Mouse (Mus musculus) lung, postnatal 0 days (tissue): Measurements from ENCODE around the gene Csrnp1. TPM values are rescaled to one million over a fixed set of nuclear protein-coding genes. Genes with fewer than 3 reads are reported as not detected.

Source experiments
- ATAC-seq: fragments of 200-750 bp; cut with Nextera tagmentation; 2 replicates; pipeline ENCODE4 v1.8.0; 2017; ENCODE audit warnings: moderate library complexity
- DNase-seq: peaks from one replicate; pipeline ENCODE4 v3.0.0-alpha.2; 2016; ENCODE audit warnings: low spot score
- H3K27ac ChIP-seq: fragments of 300-500 bp; sonication (generic); 2 replicates; pipeline ENCODE4 v1.5.1; 2014; ENCODE audit warnings: antibody characterized with exemption, mild to moderate bottlenecking, low read length, mixed read lengths
- H3K27me3 ChIP-seq: fragments of 300-500 bp; sonication (generic); replicated peaks from 2 replicates; pipeline ENCODE4 v1.6.1; 2014; ENCODE audit warnings: low read length, mixed read lengths; ENCODE audit not compliant: insufficient read depth
- H3K36me3 ChIP-seq: fragments of 300-500 bp; sonication (generic); 2 replicates; pipeline ENCODE4 v1.6.1; 2014; ENCODE audit warnings: low read length, mixed read lengths; ENCODE audit not compliant: insufficient read depth
- H3K4me1 ChIP-seq: fragments of 300-500 bp; sonication (generic); 2 replicates; pipeline ENCODE4 v1.6.1; 2014; ENCODE audit warnings: antibody characterized with exemption, low read depth, low read length, mixed read lengths; ENCODE audit not compliant: insufficient read depth
- H3K4me2 ChIP-seq: fragments of 300-500 bp; sonication (generic); replicated peaks from 2 replicates; pipeline ENCODE4 v1.6.1; 2014; ENCODE audit warnings: low read depth, mild to moderate bottlenecking, low read length, moderate library complexity, mixed read lengths
- H3K4me3 ChIP-seq: fragments of 300-500 bp; sonication (generic); 2 replicates; pipeline ENCODE4 v1.5.1; 2014; ENCODE audit warnings: low read depth, low read length
- H3K9ac ChIP-seq: fragments of 300-500 bp; sonication (generic); replicated peaks from 2 replicates; pipeline ENCODE4 v1.6.1; 2014; ENCODE audit warnings: low read depth, mild to moderate bottlenecking
- H3K9me3 ChIP-seq: fragments of 300-500 bp; sonication (generic); 2 replicates; pipeline ENCODE4 v1.6.1; 2016; ENCODE audit warnings: low read length, mixed read lengths
- CTCF ChIP-seq: IDR thresholded peaks from 2 replicates; pipeline ENCODE4 v1.5.1; 2016; ENCODE audit warnings: antibody characterized with exemption, mild to moderate bottlenecking
- EP300 ChIP-seq: IDR thresholded peaks from 2 replicates; pipeline ENCODE4 v1.6.1; 2016; ENCODE audit warnings: antibody characterized with exemption, mild to moderate bottlenecking, control low read depth
- WGBS: fragments of 180-500 bp; shearing (Covaris S2); extraction: QIAGEN DNeasy Blood & Tissue Kit; methylation state at CpG from one replicate; pipeline ENCODE4 v1.1.7; 2014; 5-methylcytosine and 5-hydroxymethylcytosine counted together
- polyA plus RNA-seq: library from polyadenylated mRNA; unstranded; fragments of >200 nt; fragmentation: Nextera tagmentation; extraction: Ambion mirVana; gene quantifications from 2 replicates; pipeline ENCODE4 v1.2.1, GENCODE M21; 2015

The Csrnp1 gene
- polyA plus RNA-seq, 1 experiment from 2014 or later: 9.4 TPM

- H3K9ac ChIP-seq: no peak overlapping the region
- DNase-seq (no peak), ATAC-seq (no peak)
- H3K27ac ChIP-seq: no peak overlapping the region
- no peak overlapping the region for H3K4me3 ChIP-seq
- H3K4me1 ChIP-seq: no peaks in the 10 kb centered on the region; the same call in 1 of the 2 replicates
- no peaks in the 10 kb centered on the region for H3K9me3 ChIP-seq
- no peak overlapping the region for H3K4me2 ChIP-seq
- H3K36me3 ChIP-seq: no peaks in the 10 kb centered on the region
- no peak for TF ChIP-seq CTCF
- TF ChIP-seq EP300: no peak
- 56% methylated on average over 10 of the region's 10 CpGs for WGBS
- no peaks in the 10 kb centered on the region for H3K27me3 ChIP-seq
Measured at GRCm38 (mm10) chr9:119939646-119940045, 44.8 kb downstream of the Csrnp1 start.

GRCm38 (mm10) chr9:119938496-119938895, 46.0 kb downstream of the Csrnp1 start:
- H3K9ac ChIP-seq: no peak overlapping the region
- DNase-seq (no peak), ATAC-seq (no peak)
- TF ChIP-seq EP300 (no peak), CTCF (no peak)
- H3K36me3 ChIP-seq: no peaks in the 10 kb centered on the region
- WGBS: 85% methylated on average over 4 of the region's 4 CpGs
- H3K4me1 ChIP-seq: no peaks in the 10 kb centered on the region; the same call in 1 of the 2 replicates
- H3K27ac ChIP-seq: no peak overlapping the region
- H3K4me2 ChIP-seq: no peak overlapping the region
- no peak overlapping the region for H3K4me3 ChIP-seq
- H3K9me3 ChIP-seq: no peaks in the 10 kb centered on the region
- H3K27me3 ChIP-seq: no peaks in the 10 kb centered on the region

- peak within 1 kb of the TSS; percentile 78 for H3K4me2 ChIP-seq
- WGBS: 1% methylated on average over 40 of the region's 40 CpGs
- peak within 1 kb of the TSS; percentile 39; the same call in 1 of the 2 replicates for H3K27ac ChIP-seq
- no peaks in the 10 kb centered on the region for H3K27me3 ChIP-seq
- H3K4me1 ChIP-seq: no peaks in the 10 kb centered on the region; the same call in 1 of the 2 replicates
- H3K4me3 ChIP-seq: peak within 1 kb of the TSS; percentile 49
- H3K9ac ChIP-seq: peak within 1 kb of the TSS; percentile 61
- DNase-seq: peak; percentile 96
- TF ChIP-seq EP300 (no peak), CTCF (0 out of 2 replicates have a peak, but pooled peaks have one; percentile 9)
- H3K36me3 ChIP-seq: no peaks in the 10 kb centered on the region
- ATAC-seq: peak; percentile 99
- no peaks in the 10 kb centered on the region for H3K9me3 ChIP-seq
Measured at GRCm38 (mm10) chr9:119937005-119937773, 47.3 kb downstream of the Csrnp1 start, which contains the start of the genes Gorasp1 and Ttc21a. Gorasp1 (minus strand) TSS chr9:119937565. Ttc21a (plus strand) TSS chr9:119937606.

- H3K27me3 ChIP-seq: no peaks in the 10 kb centered on the region
- no peak overlapping the region for H3K4me2 ChIP-seq
- ATAC-seq (no peak), DNase-seq (no peak)
- 88% methylated on average over 5 of the region's 6 CpGs for WGBS
- H3K9me3 ChIP-seq: no peaks in the 10 kb centered on the region
- no peak overlapping the region for H3K9ac ChIP-seq
- H3K4me1 ChIP-seq: no peaks in the 10 kb centered on the region; the same call in 1 of the 2 replicates
- H3K4me3 ChIP-seq: no peak overlapping the region
- H3K27ac ChIP-seq: no peak overlapping the region
- TF ChIP-seq CTCF: no peak
- TF ChIP-seq EP300: no peak
- H3K36me3 ChIP-seq: peaks cover 14% of the 10 kb centered on the region; the same call in 1 of the 2 replicates
Measured at GRCm38 (mm10) chr9:119933675-119934074, 50.8 kb downstream of the Csrnp1 start.

GRCm38 (mm10) chr9:119932358-119932757, 52.1 kb downstream of the Csrnp1 start:
- Histone ChIP-seq H3K27me3 (no peaks in the 10 kb centered on the region), H3K27ac (no peak overlapping the region), H3K9me3 (no peaks in the 10 kb centered on the region), H3K4me2 (no peak overlapping the region), H3K9ac (no peak overlapping the region), H3K36me3 (peaks cover 23% of the 10 kb centered on the region; the same call in 1 of the 2 replicates), H3K4me3 (no peak overlapping the region), H3K4me1 (no peaks in the 10 kb centered on the region; the same call in 1 of the 2 replicates)
- DNase-seq (no peak), ATAC-seq (no peak)
- TF ChIP-seq CTCF (no peak), EP300 (no peak)
- 82% methylated on average over 12 of the region's 12 CpGs for WGBS

GRCm38 (mm10) chr9:119926497-119926896, 58.0 kb downstream of the Csrnp1 start:
- H3K4me2 ChIP-seq: peak overlapping the region; percentile 27; the same call in 1 of the 2 replicates

More at GRCm38 (mm10) chr9:119926497-119926896, 58.0 kb downstream of the Csrnp1 start:
- Histone ChIP-seq H3K27ac (peak overlapping the region; percentile 73), H3K4me1 (peaks cover 3% of the 10 kb centered on the region; the same call in 1 of the 2 replicates), H3K9me3 (no peaks in the 10 kb centered on the region), H3K9ac (no peak overlapping the region), H3K27me3 (no peaks in the 10 kb centered on the region), H3K36me3 (peaks cover 31% of the 10 kb centered on the region), H3K4me3 (no peak overlapping the region)
- ATAC-seq (peak; percentile 67), DNase-seq (peak; percentile 82)
- 0 out of 2 replicates have a peak, but pooled peaks have one; percentile 42 for TF ChIP-seq EP300
- TF ChIP-seq CTCF: no peak
- WGBS: 50% methylated on average over 5 of the region's 5 CpGs
